Mouse (Mus musculus): ENCODE measurements around the gene Dhrs1.

GRCm38 (mm10) chr14:55723433-55723832 lies 22.1 kb downstream of the Dhrs1 start:
- TF ChIP-seq POLR2A (IDR thresholded peaks at IDR 0.05; ENCODE audit: low read depth, low read length), result no peak
- TF ChIP-seq CTCF (conservative IDR thresholded peaks at IDR 0.05; ENCODE audit: insufficient read depth, insufficient read length, low read depth, low read length), result no peak

Measured in kidney, adult 2 months (tissue).